Mouse (Mus musculus): ENCODE measurements around the gene Btbd9.

DNA sequence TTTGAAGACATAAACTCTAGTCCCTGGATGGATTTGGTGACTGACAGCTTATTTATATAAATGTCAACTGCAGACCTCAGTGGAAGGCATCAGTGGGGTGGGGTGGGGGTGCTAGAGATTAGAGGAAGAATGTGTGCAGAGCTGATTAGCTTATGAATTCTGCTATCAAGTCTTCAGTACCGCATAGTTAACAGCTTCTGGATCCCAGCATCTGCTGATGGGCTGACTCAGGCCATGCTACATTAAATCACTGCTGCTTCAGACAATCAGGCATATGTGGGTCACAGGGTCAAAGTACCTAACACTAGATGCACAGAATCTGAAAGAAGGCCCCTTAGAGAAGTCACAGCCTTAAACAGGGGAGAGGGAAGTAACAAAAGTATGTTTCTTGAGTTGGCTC is 198.5 kb downstream of the Btbd9 start:
- TF ChIP-seq POLR2A (IDR thresholded peaks at IDR 0.05; ENCODE audit: low read depth, low read length) (no peak), CTCF (IDR thresholded peaks at IDR 0.05; ENCODE audit: borderline replicate concordance, insufficient read depth, low read length) (no peak)
